Mouse (Mus musculus): ENCODE results near the gene Gtpbp3. TPM values are rescaled to one million over a fixed set of nuclear protein-coding genes. Genes with fewer than 3 reads are reported as not detected.

The Gtpbp3 gene
- 10 to 100 TPM; 18.5 to 29.5 TPM for total RNA-seq (2021)
- long read RNA-seq, experiment 1, transcript Gtpbp3-201 (9 exons, 2,800 nt), result major isoform, 11 of 28 reads
- long read RNA-seq, experiment 1, partial matches to known transcripts, result 3 of 28 reads
- long read RNA-seq, experiment 1, other reads (novel, unspliced or antisense), result 10 of 28 reads
- long read RNA-seq, experiment 2, transcript Gtpbp3-201 (9 exons, 2,800 nt), result major isoform, 8 of 16 reads
- long read RNA-seq, experiment 2, partial matches to known transcripts, result 0 of 16 reads
- long read RNA-seq, experiment 2, other reads (novel, unspliced or antisense), result 6 of 16 reads

DNA sequence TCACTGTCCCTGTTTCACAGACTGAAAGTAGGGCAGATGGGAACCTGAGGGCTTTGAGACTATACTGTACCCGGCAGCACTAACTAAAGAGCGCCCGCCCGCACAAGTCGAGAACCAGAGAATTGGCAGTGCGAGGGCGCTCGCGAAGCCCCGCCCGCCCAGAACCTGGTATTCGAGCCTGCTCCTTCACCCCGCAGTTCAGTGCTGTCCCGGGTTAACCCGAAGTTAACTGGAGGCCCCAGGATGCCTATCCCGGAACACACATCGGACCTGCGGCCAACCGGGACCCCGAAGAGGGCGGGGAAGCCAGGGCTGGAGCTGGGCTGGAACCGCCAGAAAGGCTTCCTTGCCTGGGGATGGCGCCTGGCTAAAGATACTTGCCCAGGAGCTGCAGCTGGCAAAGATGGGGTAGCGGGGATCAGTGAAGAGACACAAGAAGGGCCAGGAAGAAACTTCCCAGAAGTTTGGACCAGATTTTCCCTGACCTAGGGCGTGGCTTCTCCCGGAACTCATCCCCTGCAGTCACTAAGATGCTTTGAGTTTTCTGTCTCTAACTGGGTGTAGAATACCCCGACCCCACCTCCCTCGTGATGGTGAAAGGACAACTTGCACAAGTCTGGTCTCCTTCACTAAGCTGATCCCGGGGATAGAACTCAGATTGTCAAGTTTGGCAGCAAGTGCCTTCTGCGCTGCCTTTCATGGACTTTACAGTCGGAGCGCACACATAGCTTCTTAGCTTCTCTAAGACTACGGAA is at the start of gene Gtpbp3:
Gene Gtpbp3, plus strand, starts transcription at position 413 of the 755 bp plus-strand sequence.
- peak; percentile 87 for DNase-seq

DNA sequence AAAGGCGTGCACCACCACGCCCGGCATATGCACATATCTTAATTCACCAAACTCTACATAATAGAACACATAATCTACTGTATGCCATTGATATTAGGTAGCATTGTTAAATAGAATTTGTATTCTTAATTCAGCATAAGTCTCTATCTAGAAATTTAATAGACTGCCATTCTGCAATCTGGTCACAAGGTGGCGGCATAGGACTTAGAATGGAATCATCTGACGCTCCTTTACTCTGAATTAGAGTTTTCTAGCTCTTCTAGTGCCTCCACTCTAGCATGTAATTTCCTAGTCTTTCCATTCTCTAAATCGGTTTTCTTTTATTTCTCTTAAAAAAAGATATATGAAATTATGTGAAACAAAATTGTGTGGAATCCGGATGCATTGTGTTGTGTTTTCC is 46.5 kb upstream of the Gtpbp3 start:
- peak; percentile 71 for DNase-seq

DNA sequence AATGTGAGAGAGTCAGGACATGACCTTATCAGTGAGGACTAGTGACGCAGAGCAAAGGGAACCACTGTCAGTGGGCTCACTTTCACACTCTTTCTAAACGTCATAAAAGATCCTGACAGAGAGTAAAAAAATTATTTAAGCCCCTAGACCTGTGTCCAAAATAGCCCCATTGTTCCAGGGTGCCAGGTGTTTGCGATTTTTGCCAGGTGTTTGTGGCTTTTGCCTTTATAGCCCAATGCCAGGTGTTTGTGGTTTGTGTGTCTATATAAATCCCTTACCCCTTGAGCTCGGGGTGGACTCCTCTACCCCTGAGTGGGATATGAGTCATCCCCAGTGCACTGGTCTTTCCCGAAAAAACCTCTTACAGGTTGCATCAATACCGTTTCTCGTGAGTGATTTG is 42.8 kb upstream of the Gtpbp3 start:
- no peak for DNase-seq

DNA sequence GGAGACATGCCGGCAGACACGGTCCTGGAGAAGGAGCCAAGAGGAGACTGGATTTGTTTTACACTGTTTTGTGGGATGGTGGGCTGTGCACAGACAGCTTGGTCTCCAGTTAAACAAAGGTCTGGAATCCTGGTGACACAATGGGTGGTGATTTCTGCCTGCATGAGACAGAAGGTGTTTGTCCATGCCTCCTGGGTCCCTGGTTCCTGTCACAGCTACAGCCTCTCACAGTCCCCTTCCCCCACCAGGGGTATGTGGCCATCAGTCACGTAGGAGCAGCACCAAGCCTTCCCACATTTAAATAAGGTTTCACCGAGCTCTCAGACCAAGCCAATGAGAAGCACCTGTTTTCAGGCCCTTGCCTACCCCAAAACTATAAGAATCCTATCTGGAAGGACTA is 36.6 kb upstream of the Gtpbp3 start:
- DNase-seq, result no peak

DNA sequence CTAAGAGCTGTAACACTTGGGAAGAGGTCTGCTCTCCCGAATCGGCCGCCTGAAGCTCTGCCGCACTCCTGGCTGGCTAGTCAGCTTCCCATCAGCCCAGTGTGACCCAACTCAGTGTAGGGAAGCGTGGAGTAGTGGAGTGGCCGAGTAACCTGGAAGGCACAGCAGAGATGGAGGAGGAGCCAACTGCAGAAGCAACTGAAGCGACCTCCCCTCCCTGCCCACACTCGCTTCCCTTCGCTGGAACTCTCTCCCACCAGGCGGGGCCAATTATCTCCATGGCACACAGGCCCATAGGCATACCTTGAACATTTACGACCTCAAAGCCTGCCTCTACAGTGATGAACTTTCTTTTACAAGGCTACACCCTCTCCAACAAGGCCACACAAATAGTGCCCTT is 36.1 kb upstream of the Gtpbp3 start:
- DNase-seq, result no peak

DNA sequence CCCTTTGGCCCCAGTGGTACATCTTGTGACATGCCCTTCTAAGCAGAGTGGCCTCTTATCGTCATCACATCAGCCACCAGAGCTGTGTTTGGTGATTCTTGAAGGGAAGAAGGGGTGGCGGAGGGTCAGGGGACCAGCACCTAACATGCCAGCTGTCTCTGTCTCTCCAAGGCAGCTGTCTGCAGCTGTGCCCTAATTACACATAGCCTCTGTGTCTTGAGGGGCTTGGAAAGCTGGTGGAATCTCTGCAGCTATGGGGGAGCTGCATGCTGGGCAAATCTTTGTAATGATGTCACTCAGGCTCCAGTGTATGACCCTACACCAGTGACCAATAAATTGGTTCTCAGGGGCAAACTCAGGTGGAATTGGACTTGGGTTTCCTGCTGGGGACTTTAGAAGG is 35.2 kb upstream of the Gtpbp3 start:
- no peak for DNase-seq

DNA sequence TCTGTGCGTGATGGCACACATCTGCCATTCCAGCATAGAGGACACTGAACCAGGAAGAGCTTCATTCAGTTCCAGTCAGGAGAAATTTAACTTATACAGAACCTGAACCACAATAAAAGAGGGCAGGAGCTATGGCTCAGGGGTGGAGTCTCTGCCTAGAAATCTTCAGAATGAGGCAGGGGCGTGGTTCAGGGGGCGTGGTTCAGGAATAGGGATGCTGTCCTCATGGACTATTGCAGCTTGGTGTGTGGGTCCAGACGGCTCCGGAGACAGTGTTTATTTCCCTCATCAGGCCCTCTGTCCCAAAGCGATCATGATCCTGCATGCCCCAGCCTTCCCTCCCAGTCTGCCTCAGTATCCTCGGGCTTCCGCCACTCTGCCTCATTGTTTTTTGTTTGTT is 33.2 kb upstream of the Gtpbp3 start:
- DNase-seq, result no peak

DNA sequence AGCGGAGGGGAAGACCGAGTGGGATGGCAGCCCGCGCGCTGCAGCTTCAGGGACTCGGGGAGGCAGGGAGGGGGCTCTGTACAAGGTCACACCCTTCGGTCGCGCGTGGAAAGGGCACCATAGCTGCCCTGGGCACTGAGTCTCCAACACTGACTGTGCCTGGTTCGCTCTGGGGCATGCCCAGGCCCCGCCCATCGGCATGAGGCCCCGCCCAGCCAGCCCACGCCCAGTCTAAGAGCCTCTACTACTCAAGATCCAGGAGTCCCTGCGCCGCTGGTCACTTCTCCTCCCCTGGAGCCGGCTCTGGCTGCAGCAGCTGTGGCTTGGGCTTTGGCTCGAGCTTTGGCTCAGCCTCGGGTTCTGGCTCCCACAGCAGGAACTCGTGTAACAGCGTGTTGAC is 31.0 kb upstream of the Gtpbp3 start:
- peak; percentile 42 for DNase-seq

DNA sequence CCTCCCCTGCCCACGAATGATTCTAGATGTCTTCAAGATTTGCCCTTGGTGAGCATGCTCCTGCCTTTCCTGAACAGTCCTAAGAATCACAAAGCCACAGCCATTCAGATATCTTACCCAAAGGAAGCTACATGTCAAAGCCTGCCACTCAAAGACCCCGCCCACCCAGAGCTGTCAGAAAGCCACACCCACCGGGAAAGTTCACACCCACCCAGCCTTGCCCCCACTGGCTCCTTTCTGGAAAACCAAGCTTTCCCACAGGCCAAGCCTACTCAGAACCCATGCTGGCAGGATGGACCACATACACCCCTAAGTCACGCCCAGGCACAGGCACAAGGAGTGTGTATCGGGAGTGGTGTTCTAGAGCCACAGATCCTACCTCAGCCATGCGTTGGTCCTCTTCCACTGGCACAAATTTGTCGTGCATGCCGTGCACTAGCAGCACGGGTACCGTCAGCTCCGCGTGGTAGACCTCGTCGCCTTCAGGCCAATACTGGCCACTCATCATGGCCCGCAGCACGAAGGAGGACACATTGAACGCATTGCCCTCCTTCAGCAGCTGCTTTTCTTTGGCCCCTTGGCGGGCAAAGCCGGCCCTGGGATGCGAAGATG is 30.1 kb upstream of the Gtpbp3 start:
- no peak for DNase-seq

DNA sequence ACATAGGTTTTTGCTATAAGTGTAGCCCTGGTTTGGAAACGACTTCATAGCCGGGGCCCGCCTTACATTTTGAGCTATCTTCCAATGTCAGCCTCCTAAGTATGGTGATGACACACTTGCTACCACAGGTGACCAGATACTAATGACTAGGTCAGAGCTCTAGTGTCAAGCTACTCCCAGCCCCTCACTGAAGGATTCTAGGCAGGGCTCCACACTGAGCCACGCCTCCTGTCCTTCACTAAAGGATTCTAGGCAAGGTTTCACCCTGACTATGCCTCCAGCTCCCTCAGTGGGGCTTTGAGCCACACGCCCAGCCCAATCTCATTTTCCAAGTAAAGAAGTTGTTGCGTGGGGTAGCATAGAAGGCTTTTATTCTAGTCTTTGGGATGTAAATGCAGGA is 27.2 kb upstream of the Gtpbp3 start:
- DNase-seq, result no peak

DNA sequence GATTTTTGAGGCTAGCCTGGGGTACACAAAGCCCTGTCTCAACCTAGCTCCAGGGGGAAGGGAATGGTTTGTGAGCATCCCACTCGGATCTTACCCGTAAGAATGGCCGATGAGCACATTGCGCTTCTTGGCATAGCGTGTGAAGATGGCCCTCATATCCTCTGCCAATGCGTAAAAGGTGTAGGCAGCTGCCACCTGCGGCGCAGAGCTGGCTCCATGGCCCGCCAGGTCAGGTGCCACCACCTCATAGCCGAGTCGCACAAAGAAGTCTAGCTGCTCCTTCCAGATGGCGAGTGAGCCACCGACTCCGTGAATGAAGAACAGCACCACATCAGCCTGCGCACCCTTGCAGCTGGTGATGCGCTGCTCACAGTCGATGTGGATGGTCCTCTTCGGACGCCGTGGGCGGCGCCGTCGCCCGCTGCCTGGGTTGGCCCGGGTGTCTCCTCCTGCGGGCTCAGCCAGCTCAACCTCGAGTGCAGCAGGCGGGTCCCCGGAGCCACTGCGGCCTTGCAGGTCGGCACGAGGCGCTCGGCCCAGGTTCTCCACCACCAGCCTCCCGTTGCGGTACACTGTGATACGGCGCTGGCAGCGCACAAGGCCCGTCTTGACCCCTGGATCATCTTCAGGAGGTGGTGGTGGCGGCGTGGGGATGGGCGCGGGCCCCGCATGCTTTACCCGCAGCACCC is 26.6 kb upstream of the Gtpbp3 start:
- peak; percentile 8 for DNase-seq

DNA sequence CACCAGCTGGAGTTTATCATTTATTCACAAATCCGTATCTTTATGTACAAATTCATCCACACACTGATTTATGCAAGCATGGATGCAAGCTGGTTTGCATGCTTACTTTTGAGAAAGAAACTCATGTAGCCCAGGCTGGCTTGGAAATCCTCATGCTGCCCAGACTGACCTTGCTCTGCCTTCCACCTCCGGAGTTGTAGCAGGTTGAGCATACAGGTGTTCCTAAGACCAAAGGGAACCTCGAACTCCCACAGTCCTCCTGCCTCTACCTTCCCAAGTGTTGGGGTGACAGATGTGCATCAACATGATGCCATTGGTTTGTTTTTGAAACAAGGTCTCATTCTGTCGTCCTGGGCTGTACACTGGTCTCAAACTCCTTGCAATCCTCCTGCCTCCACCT is 25.7 kb upstream of the Gtpbp3 start:
- DNase-seq, result no peak

DNA sequence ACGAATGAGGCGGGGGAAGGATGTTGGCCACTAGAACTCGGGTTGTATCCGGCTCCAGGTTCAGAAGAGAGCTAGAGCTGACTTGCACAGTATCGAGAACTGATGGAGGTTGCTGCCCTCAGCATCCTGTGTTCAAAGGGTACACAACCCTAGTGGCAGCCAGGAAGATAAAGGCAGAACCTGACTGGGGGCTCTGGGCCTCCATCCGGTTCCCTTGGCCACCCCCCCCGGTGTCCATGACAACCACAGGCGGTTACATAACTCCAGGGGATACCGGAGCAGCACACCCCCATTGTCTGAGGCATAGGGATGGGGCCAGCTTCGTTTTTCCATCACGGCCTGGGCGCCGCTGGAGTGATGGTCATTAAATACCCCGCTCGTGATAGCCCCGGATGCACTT is 25.1 kb upstream of the Gtpbp3 start:
- DNase-seq, result peak; percentile 62

DNA sequence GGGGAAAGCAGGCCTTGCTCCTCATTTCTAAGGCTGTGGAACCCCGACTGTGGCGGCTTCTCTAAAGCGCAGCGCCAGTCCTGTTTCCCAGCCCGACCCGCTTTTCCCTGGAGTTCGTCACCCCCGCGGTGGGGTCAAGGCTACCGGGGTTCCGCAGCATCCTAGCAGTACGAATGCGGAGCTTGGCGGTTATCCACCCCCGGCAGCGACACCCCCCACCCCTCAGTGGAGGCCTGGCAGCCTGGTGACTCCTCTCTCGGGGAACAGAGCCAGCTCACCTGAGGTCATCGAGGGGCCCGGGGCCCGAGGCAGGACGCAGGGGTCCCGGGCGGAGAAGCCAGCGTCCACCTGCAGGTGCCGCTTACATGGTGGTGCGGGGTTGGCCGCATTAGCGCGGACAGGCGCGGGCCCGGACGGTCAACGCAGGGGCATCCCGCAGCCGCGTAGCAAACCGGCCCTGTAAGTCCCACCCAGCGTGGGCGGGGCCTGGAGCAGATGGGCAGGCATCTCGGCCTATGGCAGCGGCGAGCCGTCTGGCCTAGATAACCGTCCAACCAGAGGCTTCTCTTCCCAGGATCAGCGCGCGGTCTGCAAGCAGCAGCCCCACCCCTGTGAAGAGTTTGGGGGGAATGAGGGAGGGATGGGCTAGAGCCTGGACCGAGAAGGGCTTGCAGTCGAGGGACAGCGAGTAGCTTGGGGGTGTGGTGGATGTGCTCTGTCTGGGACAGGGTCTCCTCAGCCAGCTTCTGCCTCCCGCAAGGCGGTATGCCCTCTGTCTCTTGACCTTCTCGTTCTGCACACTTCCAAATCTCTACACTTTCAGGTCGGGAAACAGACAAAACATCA is 24.5 kb upstream of the Gtpbp3 start, which contains the start of gene Abhd8:
Gene Abhd8, minus strand, starts transcription at position 468 of the 846 bp plus-strand sequence.
- DNase-seq, result peak; percentile 99

DNA sequence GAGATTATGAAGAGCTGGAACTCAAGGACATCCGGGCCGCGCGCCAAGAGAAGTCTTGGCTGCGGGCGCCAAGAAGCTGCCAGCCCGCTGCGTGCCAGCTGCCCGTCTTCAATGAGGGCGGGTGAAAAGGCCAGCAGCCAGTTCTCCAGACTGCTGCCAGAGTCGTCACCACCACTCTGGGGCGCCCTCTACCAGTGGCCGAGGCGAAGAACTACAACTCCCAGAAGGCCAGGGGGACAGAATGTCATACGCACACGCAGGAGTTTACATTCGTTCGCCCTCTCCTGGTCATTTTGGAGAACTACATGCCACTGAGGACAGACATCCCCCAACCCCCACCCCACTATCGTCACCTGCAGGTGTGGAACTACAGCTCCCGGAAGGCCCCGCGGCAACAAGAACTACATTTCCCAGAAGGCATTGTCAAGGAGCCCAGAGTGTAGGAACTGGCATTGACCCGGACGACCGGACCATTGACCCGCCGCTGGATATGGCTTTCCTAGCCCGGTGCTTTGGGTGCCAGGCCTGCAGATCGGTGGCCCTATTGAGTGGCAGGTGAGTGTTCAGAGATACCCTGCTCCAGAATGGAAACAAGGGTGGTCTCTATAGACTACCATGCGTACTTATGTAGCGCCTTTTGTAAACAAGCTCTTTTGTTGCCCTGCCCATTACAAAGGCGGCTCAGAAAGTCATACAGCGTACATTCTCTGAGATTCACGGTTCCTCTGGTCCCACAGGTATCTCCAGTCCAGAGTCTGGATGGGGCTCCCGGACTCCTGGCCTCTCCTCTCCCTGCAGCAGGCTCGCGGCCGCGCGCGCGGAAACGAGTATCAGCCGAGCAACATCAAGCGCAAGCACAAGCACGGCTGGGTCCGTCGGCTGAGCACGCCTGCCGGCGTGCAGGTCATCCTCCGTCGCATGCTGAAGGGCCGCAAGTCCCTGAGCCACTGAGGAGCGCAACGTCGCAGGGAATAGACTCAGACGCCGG is 23.1 kb upstream of the Gtpbp3 start, which contains the start of gene Mrpl34:
Gene Mrpl34, plus strand, starts transcription at position 447 of the 988 bp plus-strand sequence.
- DNase-seq, result peak; percentile 98

DNA sequence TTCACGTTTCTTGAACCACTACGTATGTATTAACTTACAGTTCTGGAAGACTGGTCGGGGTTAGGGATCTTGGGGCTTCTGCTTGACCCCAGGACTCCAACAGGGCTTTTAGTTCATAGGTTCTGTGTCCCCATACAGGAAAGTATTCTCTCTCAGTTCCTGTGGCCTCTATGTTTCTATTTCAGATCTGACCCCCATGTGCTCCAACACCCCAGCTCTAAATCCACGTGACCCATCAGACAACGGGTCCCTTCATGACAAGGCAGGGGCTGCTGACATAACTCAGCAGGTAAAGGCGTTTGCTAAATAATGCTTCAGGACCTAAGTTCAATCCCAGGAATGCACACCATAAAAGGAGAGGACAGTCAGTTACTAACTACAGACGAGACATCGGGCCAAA is 22.2 kb upstream of the Gtpbp3 start:
- no peak for DNase-seq

DNA sequence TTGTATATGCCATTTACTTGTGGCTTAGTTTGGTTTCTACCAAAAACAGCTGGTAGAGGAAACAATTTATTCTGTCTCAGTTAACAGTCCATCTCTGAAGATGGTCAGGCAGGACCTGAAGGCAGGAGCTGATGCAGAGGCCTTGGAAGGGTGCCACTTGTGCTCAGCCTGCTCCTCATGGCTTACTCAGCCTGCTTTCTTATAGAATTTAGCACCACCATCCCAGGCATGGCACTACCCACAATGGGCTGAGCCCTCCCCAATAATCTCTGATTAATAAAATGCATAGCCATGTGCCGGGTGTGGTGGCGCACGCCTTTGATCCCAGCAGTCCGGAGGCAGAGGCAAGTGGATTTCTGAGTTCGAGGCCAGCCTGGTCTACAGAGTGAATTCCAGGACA is 21.7 kb upstream of the Gtpbp3 start:
- DNase-seq, result no peak

DNA sequence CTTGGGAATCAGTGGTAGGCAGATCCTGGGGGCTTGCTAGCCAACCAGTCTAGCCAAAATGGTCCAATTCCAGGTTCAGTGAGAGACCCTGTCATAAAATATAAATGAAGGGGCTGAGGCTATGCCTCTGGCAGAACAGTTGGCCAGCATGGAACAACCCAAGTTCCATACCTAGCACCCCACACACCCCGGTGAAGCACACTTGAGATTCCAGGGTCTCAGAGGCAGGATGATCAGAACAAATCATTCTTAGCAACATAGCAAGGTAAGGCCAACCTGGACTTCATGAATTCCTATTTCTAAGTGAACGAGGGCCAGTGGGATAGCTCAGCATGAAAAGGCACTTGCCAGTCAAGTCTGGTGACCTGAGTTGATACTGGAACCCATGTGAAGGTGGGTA is 20.7 kb upstream of the Gtpbp3 start:
- no peak for DNase-seq

DNA sequence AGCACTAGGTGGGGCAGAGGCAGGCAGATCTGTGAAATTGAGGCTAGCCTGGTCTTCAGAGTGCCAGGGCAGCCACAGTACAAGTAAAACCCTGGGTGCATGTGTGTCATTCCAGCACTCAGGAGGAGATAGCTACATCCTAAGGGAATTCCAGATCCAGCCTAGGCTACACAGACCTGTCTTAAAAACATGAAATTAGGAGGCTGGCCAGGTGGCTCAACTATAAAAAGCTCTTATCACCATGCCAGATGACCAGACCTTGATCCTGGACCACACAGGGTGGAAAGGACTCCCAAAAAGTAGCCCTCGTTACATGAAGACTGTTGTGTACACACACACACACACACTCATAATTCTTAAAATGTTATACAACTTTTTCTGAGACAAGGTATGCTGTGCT is 19.9 kb upstream of the Gtpbp3 start:
- DNase-seq, result no peak

DNA sequence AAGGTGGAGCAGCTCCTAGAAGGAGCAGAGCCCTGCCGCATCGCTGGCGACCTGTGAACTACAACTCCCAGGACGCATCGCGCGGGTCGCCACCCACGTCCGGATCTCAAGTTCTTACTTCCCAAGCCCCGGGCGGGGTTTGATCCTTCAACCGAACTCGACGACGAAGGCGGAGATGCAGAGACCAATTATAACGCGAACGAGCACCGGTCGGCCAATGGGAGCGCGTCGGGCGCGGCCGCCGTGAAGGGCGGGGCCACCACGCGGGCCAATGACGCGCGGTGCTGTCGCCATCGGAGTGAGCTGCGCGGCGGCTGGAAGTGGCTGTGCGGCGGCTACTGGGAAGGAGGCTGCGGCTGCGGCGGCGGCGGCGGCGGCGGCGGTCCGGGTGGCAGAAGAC is 19.0 kb upstream of the Gtpbp3 start, which contains the start of gene Dda1:
Gene Dda1, plus strand, starts transcription at position 284 of the 400 bp plus-strand sequence.
- DNase-seq, result peak; percentile 97
